Mouse (Mus musculus) liver, postnatal 0 days (tissue): ENCODE measurements around the gene Tbc1d1. TPM values are rescaled to one million over a fixed set of nuclear protein-coding genes. Genes with fewer than 3 reads are reported as not detected.

Experiments used
- ATAC-seq: fragments of 200-750 bp; cut with Nextera tagmentation; 2 replicates; pipeline ENCODE4 v1.8.0; 2017; ENCODE audit warnings: mild to moderate bottlenecking, moderate library complexity
- DNase-seq: peaks from one replicate; pipeline ENCODE4 v3.0.0-alpha.2; 2016
- H3K27ac ChIP-seq: fragments of 300-500 bp; sonication (generic); 2 replicates; pipeline ENCODE4 v1.5.1; 2014; ENCODE audit warnings: antibody characterized with exemption, moderate library complexity, mild to moderate bottlenecking, low read depth
- H3K27me3 ChIP-seq: fragments of 300-500 bp; sonication (generic); 2 replicates; pipeline ENCODE4 v1.6.1; 2014; ENCODE audit warnings: low read length, control low read depth, mixed read lengths; ENCODE audit not compliant: insufficient read depth
- H3K36me3 ChIP-seq: fragments of 300-500 bp; sonication (generic); replicated peaks from 2 replicates; pipeline ENCODE4 v1.6.1; 2014; ENCODE audit warnings: mild to moderate bottlenecking, control low read depth, low read length, moderate library complexity, mixed read lengths; ENCODE audit not compliant: insufficient read depth
- H3K4me1 ChIP-seq: fragments of 300-500 bp; sonication (generic); 2 replicates; pipeline ENCODE4 v1.6.1; 2014; ENCODE audit warnings: antibody characterized with exemption, mild to moderate bottlenecking, control low read depth; ENCODE audit not compliant: insufficient read depth
- H3K4me2 ChIP-seq: fragments of 300-500 bp; sonication (generic); 2 replicates; pipeline ENCODE4 v1.6.1; 2014; ENCODE audit warnings: low read depth, mild to moderate bottlenecking, low read length, moderate library complexity, mixed read lengths
- H3K4me3 ChIP-seq: fragments of 300-500 bp; sonication (generic); 2 replicates; pipeline ENCODE4 v1.5.1; 2014; ENCODE audit warnings: low read depth, low read length
- H3K9ac ChIP-seq: fragments of 300-500 bp; sonication (generic); replicated peaks from 2 replicates; pipeline ENCODE4 v1.6.1; 2014; ENCODE audit warnings: mild to moderate bottlenecking, moderate library complexity
- H3K9me3 ChIP-seq: fragments of 300-500 bp; sonication (generic); 2 replicates; pipeline ENCODE4 v1.6.1; 2016; ENCODE audit warnings: mild to moderate bottlenecking, control low read depth, low read length, mixed read lengths
- CTCF ChIP-seq: sonication (generic); IDR thresholded peaks from 2 replicates; pipeline ENCODE4 v1.5.1; 2016; ENCODE audit warnings: antibody characterized with exemption, low read depth
- EP300 ChIP-seq: IDR thresholded peaks from 2 replicates; pipeline ENCODE4 v1.6.1; 2016; ENCODE audit warnings: antibody characterized with exemption, low read depth, mild to moderate bottlenecking
- WGBS: fragments of 180-500 bp; shearing (Covaris S2); extraction: QIAGEN DNeasy Blood & Tissue Kit; methylation state at CpG from one replicate; pipeline ENCODE4 v1.1.7; 2014; ENCODE audit not compliant: insufficient replicate concordance; 5-methylcytosine and 5-hydroxymethylcytosine counted together
- polyA plus RNA-seq: library from polyadenylated mRNA; unstranded; fragments of >200 nt; fragmentation: Nextera tagmentation; extraction: Ambion mirVana; gene quantifications from 2 replicates; pipeline ENCODE4 v1.2.1, GENCODE M21; 2015

The Tbc1d1 gene
- polyA plus RNA-seq, 1 experiment from 2014 or later = 5.0 TPM

GRCm38 (mm10) chr5:64159065-64159780 is 3.1 kb downstream of the Tbc1d1 start:
- Histone ChIP-seq H3K27ac (peak overlapping the region; percentile 26), H3K4me1 (peaks cover 33% of the 10 kb centered on the region), H3K4me2 (peak overlapping the region; percentile 98), H3K4me3 (peak overlapping the region; percentile 72), H3K27me3 (peaks cover 14% of the 10 kb centered on the region; the same call in 1 of the 2 replicates), H3K36me3 (no peaks in the 10 kb centered on the region), H3K9ac (peak overlapping the region; percentile 74), H3K9me3 (no peaks in the 10 kb centered on the region)
- peak; percentile 28 for ATAC-seq
- WGBS = 1% methylated on average over 39 of the region's 39 CpGs
- TF ChIP-seq CTCF (no peak), EP300 (no peak)
- DNase-seq = no peak

- WGBS = 0% methylated on average over 55 of the region's 63 CpGs
These were observed 3.9 kb downstream of the Tbc1d1 start for GRCm38 (mm10) chr5:64159781-64160704.

GRCm38 (mm10) chr5:64160705-64161391 is 4.7 kb downstream of the Tbc1d1 start:
- H3K4me1 ChIP-seq = peaks cover 33% of the 10 kb centered on the region
- H3K27me3 ChIP-seq = peaks cover 14% of the 10 kb centered on the region; the same call in 1 of the 2 replicates
- no peaks in the 10 kb centered on the region for H3K36me3 ChIP-seq
- peak overlapping the region; percentile 72 for H3K4me3 ChIP-seq
- DNase-seq (peak; percentile 52), ATAC-seq (no peak)
- no peak for TF ChIP-seq CTCF
- TF ChIP-seq EP300 = no peak
- peak overlapping the region; percentile 26; the same call in 1 of the 2 replicates for H3K27ac ChIP-seq
- no peaks in the 10 kb centered on the region for H3K9me3 ChIP-seq
- H3K9ac ChIP-seq = peak overlapping the region; percentile 74
- WGBS = 2% methylated on average over 19 of the region's 23 CpGs
- peak overlapping the region; percentile 98 for H3K4me2 ChIP-seq

More at GRCm38 (mm10) chr5:64159781-64160704, 3.9 kb downstream of the Tbc1d1 start:
- H3K27ac ChIP-seq = peak overlapping the region; percentile 26
- ATAC-seq (peak; percentile 66), DNase-seq (peak; percentile 71)
- peaks cover 14% of the 10 kb centered on the region; the same call in 1 of the 2 replicates for H3K27me3 ChIP-seq
- peak overlapping the region; percentile 72 for H3K4me3 ChIP-seq
- peak overlapping the region; percentile 74 for H3K9ac ChIP-seq
- no peaks in the 10 kb centered on the region for H3K36me3 ChIP-seq
- no peaks in the 10 kb centered on the region for H3K9me3 ChIP-seq
- TF ChIP-seq CTCF (peak; percentile 34), EP300 (no peak)
- H3K4me2 ChIP-seq = peak overlapping the region; percentile 98
- H3K4me1 ChIP-seq = peaks cover 33% of the 10 kb centered on the region

- Histone ChIP-seq H3K9ac (no peak overlapping the region), H3K27me3 (peaks cover 14% of the 10 kb centered on the region; the same call in 1 of the 2 replicates), H3K9me3 (no peaks in the 10 kb centered on the region), H3K27ac (no peak overlapping the region), H3K36me3 (no peaks in the 10 kb centered on the region), H3K4me1 (peaks cover 30% of the 10 kb centered on the region), H3K4me2 (peak overlapping the region; percentile 98), H3K4me3 (peak overlapping the region; percentile 72)
- ATAC-seq (no peak), DNase-seq (no peak)
- TF ChIP-seq CTCF (no peak), EP300 (no peak)
- WGBS = 51% methylated on average over 3 of the region's 3 CpGs
These were observed 5.8 kb downstream of the Tbc1d1 start for GRCm38 (mm10) chr5:64161917-64162316.

- Histone ChIP-seq H3K4me3 (no peak overlapping the region), H3K9ac (no peak overlapping the region), H3K27me3 (peaks cover 14% of the 10 kb centered on the region; the same call in 1 of the 2 replicates), H3K27ac (no peak overlapping the region), H3K9me3 (no peaks in the 10 kb centered on the region), H3K4me2 (peak overlapping the region; percentile 98; the same call in 1 of the 2 replicates), H3K4me1 (peaks cover 30% of the 10 kb centered on the region), H3K36me3 (no peaks in the 10 kb centered on the region)
- DNase-seq (no peak), ATAC-seq (no peak)
- no peak for TF ChIP-seq EP300
- no peak for TF ChIP-seq CTCF
- WGBS = 81% methylated on average over 5 of the region's 5 CpGs
These were observed 6.5 kb downstream of the Tbc1d1 start for GRCm38 (mm10) chr5:64162582-64162981.
